Mouse (Mus musculus): Measurements from ENCODE around the gene Trim27. TPM values are rescaled to one million over a fixed set of nuclear protein-coding genes. Genes with fewer than 3 reads are reported as not detected.
A peak's percentile ranks its signal among the peaks of the same experiment; 100 is the strongest.

The Trim27 gene
- total RNA-seq, 2 experiments from 2014 or later: 35.5 to 40.3 TPM

DNA sequence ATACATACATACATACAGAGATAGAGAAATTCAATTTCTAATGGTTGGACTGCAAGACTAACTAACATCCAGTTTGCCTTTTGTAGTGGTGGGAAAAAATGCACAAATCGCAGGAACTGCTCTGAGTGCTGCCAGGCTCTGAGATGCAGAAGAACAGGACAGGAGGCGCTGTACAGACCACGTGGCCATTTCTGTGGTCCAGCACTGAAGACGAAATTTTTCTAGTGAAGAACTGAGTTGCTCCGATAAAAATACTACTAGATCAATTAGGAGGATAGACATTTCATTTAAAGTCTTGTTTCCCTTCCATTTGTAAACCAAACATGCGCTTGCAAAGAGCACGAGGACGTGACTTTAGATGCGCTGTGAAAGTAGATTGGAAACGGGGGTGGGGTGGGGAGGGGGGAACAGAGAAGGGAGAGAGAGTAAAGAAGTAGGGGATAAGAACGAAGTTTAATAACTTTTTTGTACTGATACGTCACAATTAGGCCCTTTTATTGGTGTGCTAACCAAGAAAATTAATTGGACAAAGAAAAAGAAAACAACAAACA lies 7.6 kb upstream of the Trim27 start:
- peak in 1 of 2 experiments; percentile 43 for DNase-seq (ENCODE audit: low spot score in 2 of 2)

DNA sequence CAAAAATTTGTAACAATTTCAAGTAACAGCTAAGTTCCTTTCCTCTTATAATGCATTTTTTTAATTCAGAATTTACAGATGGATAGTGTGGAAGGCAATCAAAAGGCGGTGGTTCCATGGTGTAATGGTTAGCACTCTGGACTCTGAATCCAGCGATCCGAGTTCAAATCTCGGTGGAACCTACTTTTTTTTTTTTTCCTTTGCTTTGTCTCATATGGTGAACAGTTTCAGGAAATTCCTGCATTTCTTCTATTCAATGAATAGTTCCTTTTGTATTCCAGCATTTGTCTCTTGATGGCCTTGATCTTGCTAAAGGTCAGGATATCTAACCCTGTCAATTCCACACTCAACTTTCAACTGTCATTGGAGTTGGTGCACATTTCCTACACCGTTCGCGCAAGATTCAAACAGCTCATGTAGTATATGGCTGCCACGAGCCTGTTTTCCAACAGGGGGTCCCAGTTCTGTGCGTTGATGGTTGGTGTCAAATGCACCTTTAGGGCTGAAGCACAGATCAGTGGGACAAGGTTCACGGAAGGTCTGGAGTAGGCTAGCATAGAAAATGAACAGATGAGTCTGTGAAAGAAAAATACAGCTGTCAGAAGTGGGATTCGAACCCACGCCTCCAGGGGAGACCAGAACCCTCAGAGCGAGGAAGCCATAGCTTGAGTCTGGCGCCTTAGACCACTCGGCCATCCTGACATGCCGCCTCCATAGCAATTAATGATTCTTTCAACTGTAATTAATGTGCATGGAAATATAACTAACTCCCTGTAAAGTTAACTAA lies 6.8 kb upstream of the Trim27 start:
- DNase-seq (ENCODE audit: low spot score in 2 of 2): peak; percentile 73 to 89

DNA sequence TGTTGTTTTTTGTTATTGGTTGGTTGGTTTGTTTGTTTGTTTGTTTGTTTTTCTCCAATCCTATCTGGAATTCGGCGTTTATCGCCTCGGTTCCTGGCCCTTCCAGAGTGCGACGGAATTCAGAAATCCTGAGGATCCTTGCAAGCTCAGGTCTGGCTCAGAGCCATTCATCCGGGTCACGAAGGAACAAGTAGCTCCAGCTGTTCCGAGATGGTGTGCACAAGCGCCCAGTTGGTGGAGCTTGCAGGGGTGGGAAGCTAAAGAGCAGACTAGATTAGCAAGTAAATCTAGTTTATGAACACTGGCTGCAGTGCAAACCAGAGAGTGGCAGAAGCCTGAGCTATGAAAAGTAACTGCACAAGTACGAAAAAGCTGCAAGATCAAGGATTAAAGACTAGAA lies 6.2 kb upstream of the Trim27 start:
- peak; percentile 62 to 67 for DNase-seq (ENCODE audit: low spot score in 2 of 2)

DNA sequence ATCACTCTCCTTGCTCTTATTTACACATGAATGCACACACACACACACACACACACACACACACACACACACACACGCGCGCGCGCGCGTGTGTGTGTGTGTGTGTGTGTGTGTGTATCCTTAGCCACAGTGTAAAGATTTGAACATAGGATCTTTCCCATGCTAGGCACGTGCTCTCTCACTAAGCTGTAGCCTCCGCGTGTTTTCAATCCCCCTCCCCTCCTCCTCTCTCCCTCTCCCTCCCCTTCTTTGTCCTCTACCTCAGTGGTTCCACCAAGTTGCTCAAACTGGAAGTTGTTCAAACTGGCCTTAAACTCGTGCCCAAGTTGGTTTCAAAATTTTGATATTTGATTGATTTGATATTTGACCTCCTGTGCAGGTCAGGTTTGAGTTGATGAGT lies 2.5 kb upstream of the Trim27 start:
- DNase-seq (ENCODE audit: low spot score in 2 of 2): no peak

DNA sequence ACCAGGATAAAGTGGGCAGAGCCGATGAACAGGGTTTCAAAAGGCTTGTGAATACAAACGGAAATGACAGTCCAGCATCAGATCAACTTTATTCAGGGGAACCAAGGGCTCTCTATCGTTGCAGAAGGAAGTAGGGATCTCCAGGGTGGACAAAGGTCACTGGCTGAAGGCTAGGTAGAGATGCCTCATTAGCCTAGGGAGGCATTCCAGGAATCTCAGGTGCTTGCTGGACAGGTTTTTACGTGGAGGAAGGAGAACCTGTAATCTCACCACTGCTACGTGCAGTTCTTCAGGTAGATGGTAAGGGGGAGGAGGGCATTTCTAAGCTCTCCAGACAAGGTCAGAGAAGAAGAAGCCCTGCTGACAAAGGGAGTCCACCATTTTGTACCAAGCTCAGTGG lies 1.6 kb upstream of the Trim27 start:
- no peak for DNase-seq (ENCODE audit: low spot score in 2 of 2)

DNA sequence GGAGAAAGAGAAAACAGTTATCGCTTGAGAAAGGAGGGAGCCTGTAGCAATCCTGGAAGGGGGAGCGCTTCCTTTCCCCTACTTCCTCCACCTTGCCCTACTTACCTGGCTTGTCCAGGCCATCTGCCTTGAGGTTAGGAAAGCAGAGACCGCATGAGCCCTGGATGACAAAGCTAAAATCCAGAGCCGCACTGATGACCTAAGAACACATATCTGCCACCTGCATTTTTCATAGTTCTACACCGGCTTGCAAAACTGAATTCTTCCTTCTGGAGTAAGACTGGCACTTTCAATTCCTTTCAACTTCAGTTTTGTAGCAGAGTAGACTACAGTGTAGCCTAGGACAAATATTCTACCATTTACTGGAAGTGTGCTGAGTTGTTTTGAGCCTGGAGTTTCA lies 881 bp upstream of the Trim27 start:
- DNase-seq (ENCODE audit: low spot score in 2 of 2): no peak

DNA sequence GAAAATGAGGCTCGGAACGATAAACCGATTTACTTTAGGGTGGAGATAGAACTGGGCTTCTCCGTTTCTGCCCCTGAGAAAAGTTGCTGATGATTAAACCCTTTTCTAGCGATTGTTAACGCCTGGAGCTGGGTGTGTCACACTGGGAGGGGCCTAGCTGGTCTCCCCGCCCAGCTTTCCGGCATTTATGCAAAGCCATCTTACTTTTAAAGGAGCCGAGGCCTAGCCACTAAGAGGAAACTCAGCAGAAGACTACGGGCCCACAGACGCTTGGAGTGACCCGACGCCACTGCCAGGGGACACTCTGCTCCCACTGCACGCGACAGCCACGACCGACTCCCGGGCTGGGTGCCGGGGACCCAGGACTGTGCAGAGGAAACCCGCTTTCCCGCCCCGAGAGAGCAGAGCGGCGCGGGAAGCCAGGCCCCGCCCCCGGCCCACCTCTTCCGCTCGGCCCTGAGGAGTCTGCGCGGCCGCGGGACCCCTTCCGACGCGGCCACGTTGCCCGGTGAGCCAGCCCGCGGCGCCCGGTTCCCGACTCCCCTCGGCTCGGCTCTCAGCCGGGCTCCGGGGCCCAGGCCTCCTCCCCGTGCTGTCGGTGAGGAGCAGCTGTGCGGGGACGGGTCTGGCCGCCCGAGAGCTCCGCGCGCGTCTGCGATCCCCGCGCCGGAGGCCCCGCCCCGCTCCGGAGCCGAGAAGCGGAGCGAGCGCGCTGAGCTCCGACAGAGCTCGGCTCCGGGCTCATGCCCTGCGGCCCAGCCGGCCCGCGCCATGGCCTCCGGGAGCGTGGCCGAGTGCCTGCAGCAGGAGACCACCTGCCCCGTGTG lies 692 bp downstream of the Trim27 start:
- peak; percentile 90 to 93 for DNase-seq (ENCODE audit: low spot score in 2 of 2)

DNA sequence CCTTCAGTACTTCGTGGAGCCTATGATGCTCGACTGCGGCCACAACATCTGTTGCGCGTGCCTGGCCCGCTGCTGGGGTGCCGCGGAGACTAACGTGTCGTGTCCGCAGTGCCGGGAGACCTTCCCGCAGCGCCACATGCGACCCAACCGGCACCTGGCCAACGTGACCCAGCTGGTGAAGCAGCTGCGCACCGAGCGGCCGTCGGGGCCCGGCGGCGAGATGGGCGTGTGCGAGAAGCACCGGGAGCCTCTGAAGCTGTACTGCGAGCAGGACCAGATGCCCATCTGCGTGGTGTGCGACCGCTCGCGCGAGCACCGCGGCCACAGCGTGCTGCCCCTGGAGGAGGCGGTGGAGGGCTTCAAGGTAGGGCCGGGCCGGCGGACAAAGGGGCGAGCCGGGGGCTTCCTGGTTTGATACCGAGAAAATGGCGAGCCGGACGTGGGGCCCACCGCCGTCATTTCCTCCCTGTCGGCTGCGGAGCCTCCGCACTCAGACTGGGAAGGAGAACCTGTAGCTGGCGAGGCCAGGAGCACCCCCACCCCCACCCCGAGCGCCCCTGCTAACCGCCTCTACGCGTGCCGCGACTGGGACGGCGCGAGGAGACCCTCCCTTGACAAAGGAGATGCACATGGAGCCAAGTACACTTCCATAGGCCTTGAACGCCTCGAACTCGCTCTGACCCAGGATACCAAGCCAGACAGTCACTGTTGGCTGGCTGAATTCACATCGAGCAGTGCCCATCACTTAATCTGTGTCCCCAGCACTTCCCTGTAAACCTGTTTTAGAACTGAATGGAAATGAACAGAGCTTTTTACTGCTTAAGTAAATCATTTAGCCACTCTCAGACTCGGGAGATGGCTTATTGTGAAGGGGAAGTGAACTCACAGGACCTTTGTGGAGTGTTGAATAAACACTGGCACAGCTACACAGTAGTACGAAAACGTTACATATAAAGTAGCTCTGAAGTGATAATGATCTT lies 1.6 kb downstream of the Trim27 start:
- DNase-seq (ENCODE audit: low spot score in 2 of 2): peak; percentile 45 to 48

DNA sequence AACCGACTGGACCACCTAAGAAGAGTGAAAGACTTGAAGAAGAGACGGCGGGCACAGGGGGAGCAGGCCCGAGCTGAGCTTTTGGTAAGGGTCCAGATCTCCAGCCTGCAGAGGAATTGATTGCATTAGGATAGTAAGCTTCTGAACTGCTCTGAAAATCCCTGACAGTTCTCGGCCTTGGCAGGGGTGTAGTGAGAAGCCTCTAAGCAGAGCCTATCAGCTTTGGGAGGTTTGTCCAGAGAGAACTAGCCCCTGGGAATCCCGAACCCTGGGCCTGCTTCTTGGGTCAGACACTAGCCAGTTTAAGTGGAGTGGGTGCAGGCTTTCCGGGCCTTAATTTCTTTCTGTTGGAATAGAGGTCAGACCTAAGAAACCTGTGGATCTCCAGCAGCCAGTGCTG lies 2.8 kb downstream of the Trim27 start:
- no peak for DNase-seq (ENCODE audit: low spot score in 2 of 2)

DNA sequence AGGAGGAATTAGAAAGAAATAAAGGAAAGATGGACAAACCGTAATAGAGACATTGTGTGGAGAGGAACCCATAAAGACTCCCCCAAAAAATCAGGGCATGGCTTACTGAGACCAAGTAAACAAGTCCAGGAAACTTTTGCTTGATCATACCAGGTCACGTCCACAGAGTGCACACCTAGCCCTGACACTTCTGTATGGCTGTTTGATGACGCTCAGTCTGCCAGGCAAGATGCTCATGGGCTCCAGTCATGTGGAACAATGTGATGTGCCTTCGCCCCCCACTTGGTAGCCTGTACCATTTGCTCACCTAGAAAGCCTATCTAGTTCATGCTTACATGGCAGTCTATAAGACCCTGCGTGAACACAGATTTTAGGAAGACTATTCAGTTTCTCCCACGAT lies 3.8 kb downstream of the Trim27 start:
- DNase-seq (ENCODE audit: low spot score in 2 of 2): no peak

DNA sequence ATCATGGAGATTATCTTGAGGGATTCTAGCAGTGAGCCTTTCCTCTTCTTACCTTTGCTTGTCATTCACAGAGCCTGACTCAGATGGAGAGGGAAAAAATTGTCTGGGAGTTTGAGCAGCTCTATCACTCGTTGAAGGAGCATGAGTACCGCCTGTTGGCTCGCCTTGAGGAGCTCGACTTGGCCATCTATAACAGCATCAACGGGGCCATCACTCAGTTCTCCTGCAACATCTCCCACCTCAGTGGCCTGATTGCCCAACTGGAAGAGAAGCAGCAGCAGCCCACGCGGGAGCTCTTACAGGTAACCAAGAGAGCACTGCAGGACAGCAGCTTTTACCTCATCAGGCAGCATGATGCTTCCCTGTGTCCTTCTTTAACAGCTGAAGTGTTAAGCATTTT lies 4.4 kb downstream of the Trim27 start:
- no peak for DNase-seq (ENCODE audit: low spot score in 2 of 2)

DNA sequence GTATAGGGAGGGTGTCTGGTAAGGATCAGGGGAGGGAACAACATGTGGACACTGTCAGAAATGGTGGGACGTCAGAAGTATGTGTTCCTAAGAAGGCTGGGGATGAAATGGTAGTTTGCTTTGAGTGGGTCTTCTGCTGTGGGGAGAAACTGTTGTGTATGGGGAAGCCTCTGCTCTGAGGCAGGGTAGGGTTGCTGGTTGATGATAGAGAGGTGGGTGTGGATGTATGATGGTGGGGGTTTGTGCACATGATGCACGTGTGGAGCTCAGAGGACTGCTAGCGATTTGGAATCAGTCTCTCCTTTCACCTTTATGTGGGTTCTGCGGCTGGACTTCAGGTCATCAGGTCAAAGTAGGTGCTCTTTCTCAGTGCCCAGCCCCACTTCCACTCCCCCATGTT lies 6.3 kb downstream of the Trim27 start:
- DNase-seq (ENCODE audit: low spot score in 2 of 2): no peak

DNA sequence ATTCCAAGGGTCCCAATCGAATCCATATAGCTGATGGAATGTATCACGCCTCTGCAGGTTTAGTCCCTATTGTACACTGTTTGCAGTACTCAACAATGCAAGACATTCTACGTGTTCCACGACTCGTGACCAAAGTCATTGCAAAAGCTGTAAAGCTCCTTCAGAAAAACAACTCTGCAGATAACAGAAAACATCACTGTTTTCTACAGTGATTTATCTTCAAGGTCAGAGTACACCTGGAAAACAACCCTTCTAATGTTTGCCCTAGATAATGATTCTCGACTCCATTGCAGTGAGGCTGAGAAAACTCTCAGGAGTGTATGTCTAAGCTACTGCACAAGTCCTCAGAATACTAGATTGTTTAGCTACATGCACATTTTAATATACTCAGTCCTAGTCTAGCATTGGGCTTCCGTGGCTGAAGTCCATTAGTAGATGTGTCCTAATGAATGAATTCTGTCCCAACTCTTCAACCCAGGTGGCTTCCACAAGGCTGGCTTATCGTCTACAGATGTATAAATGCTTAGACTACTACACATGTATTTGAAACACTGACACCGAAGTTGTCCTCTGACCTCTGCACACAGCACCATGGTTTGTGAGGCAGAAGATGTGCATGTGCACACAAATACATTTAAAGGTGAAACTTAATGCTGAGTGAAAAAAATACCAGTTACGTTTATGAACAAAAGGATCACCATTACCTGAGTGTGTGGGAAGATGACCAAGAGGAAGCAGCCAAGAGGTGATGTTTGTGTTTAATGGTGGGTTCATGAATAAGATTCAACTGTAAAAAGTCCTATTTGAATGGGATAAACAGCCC lies 16.4 kb downstream of the Trim27 start:
- no peak for DNase-seq (ENCODE audit: low spot score in 2 of 2)

DNA sequence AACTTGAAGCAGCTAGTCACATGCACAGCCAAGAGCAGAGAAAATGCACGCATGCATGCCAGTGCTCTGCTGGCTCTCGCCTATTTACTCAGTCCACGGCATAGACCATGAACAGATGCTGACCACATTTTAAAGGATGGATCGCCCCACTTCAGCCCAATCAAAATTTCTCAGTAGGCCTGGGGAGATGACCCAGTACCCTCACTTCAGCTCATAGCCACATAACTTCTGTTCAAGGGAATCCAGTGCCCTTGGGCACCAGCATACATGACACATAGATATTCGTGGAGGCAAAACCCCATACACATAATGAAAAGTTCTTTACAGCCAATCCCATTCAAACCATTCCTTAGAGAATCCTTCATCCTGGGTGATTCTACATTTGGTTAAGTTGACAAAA lies 18.5 kb downstream of the Trim27 start:
- DNase-seq (ENCODE audit: low spot score in 2 of 2): no peak

DNA sequence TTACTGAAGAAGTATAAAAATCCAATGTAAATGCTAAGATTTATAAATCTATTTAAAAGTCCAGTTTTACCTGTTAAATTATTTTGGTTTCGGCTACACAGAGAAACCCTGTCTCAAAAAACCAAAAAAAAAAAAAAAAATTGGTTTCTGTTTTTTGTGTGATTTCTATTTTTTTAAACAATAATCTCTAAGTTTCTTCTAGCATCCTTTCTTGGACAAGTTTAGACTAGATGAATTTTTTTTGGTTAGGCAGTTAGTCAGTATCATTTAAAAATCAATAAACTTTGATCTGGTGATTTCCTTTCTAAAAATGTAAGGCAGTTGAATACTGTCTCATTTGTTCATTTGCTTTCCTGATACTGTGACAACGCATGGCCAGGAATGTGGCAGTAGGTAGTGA lies 19.1 kb downstream of the Trim27 start:
- DNase-seq (ENCODE audit: low spot score in 2 of 2): no peak

DNA sequence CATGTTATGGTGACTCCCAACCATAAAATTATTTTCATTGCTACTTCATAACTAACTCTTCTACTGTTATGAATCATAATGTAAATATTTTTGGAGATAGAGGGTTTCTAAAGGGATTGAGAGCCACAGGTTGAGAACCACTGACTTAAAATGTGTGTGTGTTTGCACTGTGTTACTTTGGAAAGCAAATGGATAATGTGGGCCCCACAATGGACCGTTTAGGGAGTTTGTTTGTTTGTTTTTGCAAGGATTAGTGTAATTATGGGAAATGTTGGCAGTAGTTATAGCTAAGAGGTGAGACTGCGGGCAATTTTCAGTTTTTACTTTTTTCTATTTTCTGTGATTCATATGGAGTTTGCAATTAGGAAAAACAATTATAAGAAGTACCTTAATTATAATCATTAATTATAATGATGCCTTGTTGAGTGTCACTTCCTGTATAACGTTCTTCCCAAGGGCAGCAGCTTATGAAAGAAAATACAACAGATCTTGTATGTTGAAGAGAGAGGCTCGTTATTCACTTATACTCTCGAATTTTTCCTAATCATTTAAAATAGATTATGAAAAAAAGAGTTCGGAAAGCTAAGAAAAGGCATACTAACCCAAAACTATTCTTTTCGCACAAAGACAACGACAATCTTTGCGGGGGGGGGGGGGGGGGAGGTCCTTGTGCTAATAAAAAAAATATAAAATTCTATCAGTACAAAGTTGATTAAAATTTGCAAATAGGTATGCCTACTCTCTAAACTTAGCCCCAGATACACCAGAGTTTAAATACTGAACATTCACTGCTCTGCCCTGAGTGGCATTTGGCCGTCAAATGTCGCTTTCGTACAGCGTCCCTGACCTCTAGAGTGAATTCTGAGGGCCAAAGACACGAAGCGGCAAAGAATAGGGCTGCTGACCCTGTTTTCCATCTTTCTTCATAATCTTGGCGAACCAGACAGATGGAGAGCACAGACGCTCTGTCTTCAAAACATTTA lies 20.1 kb downstream of the Trim27 start:
- DNase-seq (ENCODE audit: low spot score in 2 of 2): no peak

DNA sequence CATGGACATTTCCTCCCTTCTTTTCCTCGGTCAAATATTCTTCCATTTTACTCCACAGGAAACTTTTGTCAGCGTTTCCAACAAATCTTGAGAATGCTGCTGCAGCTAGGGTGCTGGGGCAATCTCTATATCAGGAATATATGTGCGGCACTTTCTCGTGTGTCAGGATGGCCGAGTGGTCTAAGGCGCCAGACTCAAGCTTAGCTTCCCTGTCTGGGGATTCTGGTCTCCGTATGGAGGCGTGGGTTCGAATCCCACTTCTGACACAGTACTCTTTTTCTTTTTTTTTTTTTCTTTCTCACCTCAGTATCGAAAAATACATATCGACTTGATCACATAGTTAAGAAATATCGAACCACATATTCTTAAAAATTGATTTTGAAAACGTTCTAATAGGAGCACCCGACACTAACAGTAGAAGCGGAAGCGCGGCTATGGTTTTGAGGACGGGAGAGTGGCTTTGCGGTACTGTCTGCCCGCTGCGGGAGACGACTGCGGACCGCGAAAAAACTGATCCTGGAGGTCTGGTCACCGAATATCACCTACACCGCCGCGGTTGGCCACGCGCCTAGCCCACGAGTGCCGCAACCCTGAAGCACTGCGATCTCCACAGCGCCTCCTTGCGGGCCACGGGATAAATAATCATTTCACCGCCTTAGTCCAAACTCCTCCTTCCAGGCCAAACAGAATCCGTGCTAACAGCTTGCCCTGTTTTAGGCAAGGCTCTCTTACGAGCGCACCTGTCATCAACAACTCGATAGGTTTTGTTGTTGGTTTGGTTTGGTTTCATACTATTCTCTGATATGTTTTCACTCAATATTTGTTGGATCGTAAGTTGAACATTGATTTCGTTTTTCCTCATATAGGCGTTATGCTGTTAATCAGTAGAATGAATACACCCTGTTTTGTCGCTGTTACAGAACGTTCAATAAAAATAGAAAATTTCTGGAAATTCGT lies 21.1 kb downstream of the Trim27 start:
- peak; percentile 94 to 96 for DNase-seq (ENCODE audit: low spot score in 2 of 2)
